Comparison of ENCODE assay signal across 8 mouse cellular contexts in the genomic region with DNA sequence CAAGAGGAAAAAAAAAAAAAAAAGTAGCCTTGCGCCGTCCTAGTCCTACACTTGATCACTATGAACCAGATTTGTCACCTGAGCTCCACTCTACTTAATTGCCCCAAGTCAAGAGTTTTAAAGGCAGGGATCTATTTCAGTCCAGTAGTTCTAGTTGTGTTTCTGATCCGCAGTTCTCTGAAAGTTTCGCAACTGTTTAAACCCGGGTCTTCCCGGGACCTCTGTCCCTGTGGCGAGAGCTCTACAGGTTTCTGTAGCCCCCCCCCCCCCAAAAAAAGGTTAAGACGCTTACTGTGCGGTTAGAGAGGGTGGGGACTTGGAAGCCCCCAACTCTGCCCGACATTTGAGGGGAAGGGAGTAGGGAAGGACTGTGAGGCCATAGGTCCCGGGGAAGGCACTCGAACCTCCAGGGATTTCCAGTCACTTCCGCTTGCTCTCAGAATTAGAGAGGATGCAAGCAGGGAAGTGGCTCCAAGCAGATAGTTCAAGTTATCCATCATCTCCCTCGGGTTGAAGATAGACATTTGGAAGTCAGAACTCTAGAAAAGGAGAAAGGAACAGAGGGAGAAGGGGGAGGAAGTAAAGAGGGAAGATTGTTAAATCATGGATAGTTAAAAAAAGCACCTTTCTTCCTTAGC. TPM values are rescaled to one million over a fixed set of nuclear protein-coding genes. Genes with fewer than 3 reads are reported as not detected.
DNase-seq lines count a peak whose midpoint lies in the region; ATAC-seq and TF ChIP-seq lines count a peak whose summit lies in the region.

No protein-coding gene starts in this region.

- no peak for ATAC-seq in hindbrain, embryonic 16.5 days
- ATAC-seq in midbrain, embryonic 14.5 days (ENCODE audit: low FRiP score, low TSS enrichment) = no peak
- no peak for ATAC-seq in cerebellum, adult (ENCODE audit: insufficient number of reproducible peaks, low FRiP score, low TSS enrichment)

- H3K27ac ChIP-seq in embryonic fibroblast, embryonic 13.5 days (ENCODE audit: insufficient read depth, low read length) = no peak overlapping the region
- H3K27ac ChIP-seq in hindbrain, embryonic 16.5 days (ENCODE audit: low read depth, low read length) = no peak overlapping the region
- no peak overlapping the region for H3K27ac ChIP-seq in midbrain, embryonic 14.5 days (replicated peaks; ENCODE audit: low read depth, low read length)

- peak; percentile 93 for DNase-seq in heart, adult 11 months
- no peak for DNase-seq in heart, postnatal 14 days
- no peak for DNase-seq in midbrain, embryonic 14.5 days
- DNase-seq in thymus, postnatal 36 days = no peak
- DNase-seq in thymus, postnatal 25 days = no peak

- H3K36me3 ChIP-seq in hindbrain, embryonic 16.5 days (ENCODE audit: control insufficient read depth, insufficient read depth, low read length) = no peaks in the 10 kb centered on the region
- H3K36me3 ChIP-seq in midbrain, embryonic 14.5 days (ENCODE audit: control insufficient read depth, insufficient read depth, low read length) = no peaks in the 10 kb centered on the region

- intact Hi-C loops in heart, postnatal 14 days (cut with DNase I) = loop anchor here (5.0 kb wide), 4 partner anchors 142 to 363 kb away; no protein-coding TSS in a partner anchor

- 5% methylated on average over 14 of the region's 14 CpGs for WGBS in hindbrain, embryonic 16.5 days
- 3% methylated on average over 14 of the region's 14 CpGs for WGBS in midbrain, embryonic 14.5 days

- peak overlapping the region; percentile 97 for H3K4me2 ChIP-seq in hindbrain, embryonic 16.5 days (ENCODE audit: low read length)
- H3K4me2 ChIP-seq in midbrain, embryonic 14.5 days (ENCODE audit: low read length) = peak overlapping the region; percentile 95

- no peaks in the 10 kb centered on the region for H3K4me1 ChIP-seq in embryonic fibroblast, embryonic 13.5 days (ENCODE audit: control insufficient read depth, insufficient read depth, low read length)
- H3K4me1 ChIP-seq in hindbrain, embryonic 16.5 days (ENCODE audit: control insufficient read depth, insufficient read depth, low read depth, low read length) = peaks cover 28% of the 10 kb centered on the region
- H3K4me1 ChIP-seq in midbrain, embryonic 14.5 days (ENCODE audit: control insufficient read depth, insufficient read depth, low read length) = peaks cover 30% of the 10 kb centered on the region

- TF ChIP-seq POLR2A in embryonic fibroblast, embryonic 13.5 days (IDR thresholded peaks at IDR 0.05; ENCODE audit: low read depth, low read length) = no peak

- H3K4me3 ChIP-seq in embryonic fibroblast, embryonic 13.5 days (ENCODE audit: insufficient read depth, low read length) = peak overlapping the region; percentile 54; the same call in 1 of the 2 replicates
- H3K4me3 ChIP-seq in hindbrain, embryonic 16.5 days (ENCODE audit: low read length) = peak overlapping the region; percentile 65
- peak overlapping the region; percentile 52 for H3K4me3 ChIP-seq in midbrain, embryonic 14.5 days (replicated peaks; ENCODE audit: low read depth, low read length)

- H3K9me3 ChIP-seq in hindbrain, embryonic 16.5 days (ENCODE audit: control insufficient read depth, low read length) = no peaks in the 10 kb centered on the region
- no peaks in the 10 kb centered on the region; the same call in 1 of the 2 replicates for H3K9me3 ChIP-seq in midbrain, embryonic 14.5 days (ENCODE audit: control insufficient read depth, low read length)

- peaks cover 11% of the 10 kb centered on the region for H3K27me3 ChIP-seq in hindbrain, embryonic 16.5 days (replicated peaks; ENCODE audit: control insufficient read depth, insufficient read depth, low read length)
- peaks cover 59% of the 10 kb centered on the region for H3K27me3 ChIP-seq in midbrain, embryonic 14.5 days (ENCODE audit: control insufficient read depth, insufficient read depth, low read length)

- H3K9ac ChIP-seq in hindbrain, embryonic 16.5 days (ENCODE audit: low read depth, low read length) = peak overlapping the region; percentile 65; the same call in 1 of the 2 replicates
- H3K9ac ChIP-seq in midbrain, embryonic 14.5 days (replicated peaks; ENCODE audit: low read length) = no peak overlapping the region

- no peak for TF ChIP-seq CTCF in embryonic fibroblast, embryonic 13.5 days (IDR thresholded peaks at IDR 0.05; ENCODE audit: borderline replicate concordance, insufficient read depth, low read length)

RNA-seq across cellular contexts. Expression of a gene that starts 0.9 kb away (rescaled TPM):
- 10 to 100 TPM; 37.9 to 39.7 TPM for total RNA-seq in heart, postnatal 14 days (2021)
- 7.3 and 12.4 TPM in 2 replicates for polyA plus RNA-seq in embryonic fibroblast, embryonic 13.5 days (2011; ENCODE audit: insufficient read length, low read depth, missing spikeins)
- 1.6 and 1.9 TPM in 2 replicates for polyA plus RNA-seq in hindbrain, embryonic 16.5 days (2015; fragmentation: Nextera tagmentation; extraction: Ambion mirVana)
- polyA plus RNA-seq in midbrain, embryonic 14.5 days (2014; fragmentation: Nextera tagmentation; extraction: Ambion mirVana) = 0.73 and 1.2 TPM in 2 replicates
